Mouse (Mus musculus) right cerebral cortex, postnatal 14 days (tissue): ENCODE measurements around the gene Tmem127.
A peak's percentile ranks its signal among the peaks of the same experiment; 100 is the strongest.
"Not testable (repeated sequence)": the region's sequence is repeated elsewhere in the genome, so short reads cannot be mapped to it uniquely, and the experiment has no call there.

ENCODE experiments used
- DNase-seq: peaks from one replicate; pipeline ENCODE4 v3.0.0; 2022

Gene Tmem127

GRCm38 (mm10) chr2:127247592-127248333 is at the start of gene Tmem127, which contains the start of gene Ciao1:
Gene Tmem127 (plus strand): TSS chr2:127247908.
Gene Ciao1 (minus strand): TSS chr2:127247816.
- peak; percentile 98 for DNase-seq

GRCm38 (mm10) chr2:127204932-127205331 is 42.8 kb upstream of the Tmem127 start:
- DNase-seq: peak; percentile 58

GRCm38 (mm10) chr2:127205936-127206335 is 41.8 kb upstream of the Tmem127 start:
- DNase-seq: not testable (repeated sequence)

- DNase-seq: no peak
Observed at GRCm38 (mm10) chr2:127206916-127207315, 40.8 kb upstream of the Tmem127 start.

- DNase-seq: peak; percentile 91
Observed at GRCm38 (mm10) chr2:127207547-127208451, 39.9 kb upstream of the Tmem127 start, which contains the start of the genes 1810024B03Rik and Snrnp200. Gene 1810024B03Rik (minus strand): TSS chr2:127208280. Gene Snrnp200 (plus strand): TSS chr2:127208386.

GRCm38 (mm10) chr2:127208452-127208769 is 39.3 kb upstream of the Tmem127 start:
- no peak for DNase-seq

GRCm38 (mm10) chr2:127210701-127211100 is 37.0 kb upstream of the Tmem127 start:
- DNase-seq: no peak

- no peak for DNase-seq
Observed at GRCm38 (mm10) chr2:127217746-127218145, 30.0 kb upstream of the Tmem127 start.

- no peak for DNase-seq
Observed at GRCm38 (mm10) chr2:127225261-127225660, 22.4 kb upstream of the Tmem127 start.

GRCm38 (mm10) chr2:127237897-127238610 is 9.7 kb upstream of the Tmem127 start:
- no peak for DNase-seq

GRCm38 (mm10) chr2:127240065-127240464 is 7.6 kb upstream of the Tmem127 start:
- no peak for DNase-seq

- peak; percentile 45 for DNase-seq
Observed at GRCm38 (mm10) chr2:127248334-127249004, 761 bp downstream of the Tmem127 start.

- DNase-seq: no peak
Observed at GRCm38 (mm10) chr2:127250291-127251008, 2.7 kb downstream of the Tmem127 start.

GRCm38 (mm10) chr2:127251457-127251856 is 3.7 kb downstream of the Tmem127 start:
- DNase-seq: no peak

GRCm38 (mm10) chr2:127251880-127252527 is 4.3 kb downstream of the Tmem127 start:
- no peak for DNase-seq

GRCm38 (mm10) chr2:127252787-127253186 is 5.1 kb downstream of the Tmem127 start:
- DNase-seq: no peak

- no peak for DNase-seq
Observed at GRCm38 (mm10) chr2:127254604-127255134, 7.0 kb downstream of the Tmem127 start.

- DNase-seq: no peak
Observed at GRCm38 (mm10) chr2:127255294-127255693, 7.6 kb downstream of the Tmem127 start.

GRCm38 (mm10) chr2:127259340-127259739 is 11.6 kb downstream of the Tmem127 start:
- DNase-seq: no peak

- no peak for DNase-seq
Observed at GRCm38 (mm10) chr2:127262480-127262879, 14.8 kb downstream of the Tmem127 start.

GRCm38 (mm10) chr2:127267854-127268253 is 20.1 kb downstream of the Tmem127 start:
- DNase-seq: no peak
